Mouse (Mus musculus): ENCODE results near the gene Filip1l. TPM values are rescaled to one million over a fixed set of nuclear protein-coding genes. Genes with fewer than 3 reads are reported as not detected.

Gene Filip1l
- total and polyA plus RNA-seq, 2 experiments from 2014 or later, result 1.3 to 1.7 TPM

DNA sequence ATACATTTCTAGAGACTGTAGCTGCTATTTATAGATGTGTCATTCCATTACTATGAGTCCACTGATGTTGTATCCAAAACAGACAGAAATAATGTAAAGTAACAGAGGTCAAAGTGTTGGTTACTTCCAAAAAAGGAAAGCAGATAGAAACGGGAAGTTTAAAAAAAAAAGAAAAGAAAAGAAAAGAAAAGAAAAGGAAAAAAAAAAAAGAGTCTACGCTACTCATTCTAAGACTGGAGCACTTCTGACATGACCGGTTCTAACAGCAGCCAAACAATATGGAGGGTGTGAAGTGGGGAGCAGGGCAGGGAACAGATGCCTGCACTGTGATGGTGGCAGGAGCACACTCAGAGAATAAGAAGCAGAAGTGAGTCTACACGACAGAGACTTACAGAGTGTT lies 175.6 kb downstream of the Filip1l start:
- Histone ChIP-seq H3K36me3 (ENCODE audit: insufficient read depth) (no peaks in the 10 kb centered on the region), H3K4me1 (ENCODE audit: insufficient read depth) (no peaks in the 10 kb centered on the region), H3K4me2 (ENCODE audit: low read depth) (no peak overlapping the region), H3K9ac (no peak overlapping the region), H3K27ac (ENCODE audit: low read depth, low read length) (no peak overlapping the region), H3K4me3 (ENCODE audit: low read depth, low read length) (no peak overlapping the region), H3K27me3 (ENCODE audit: insufficient read depth, low read length) (no peaks in the 10 kb centered on the region), H3K9me3 (ENCODE audit: low read length) (no peaks in the 10 kb centered on the region)
- ATAC-seq (peak; percentile 54; the same call in 1 of the 2 replicates), DNase-seq (no peak)
- 59% methylated on average over 4 of the region's 4 CpGs for WGBS
- TF ChIP-seq CTCF (IDR thresholded peaks at IDR 0.05; ENCODE audit: low read depth), result no peak

DNA sequence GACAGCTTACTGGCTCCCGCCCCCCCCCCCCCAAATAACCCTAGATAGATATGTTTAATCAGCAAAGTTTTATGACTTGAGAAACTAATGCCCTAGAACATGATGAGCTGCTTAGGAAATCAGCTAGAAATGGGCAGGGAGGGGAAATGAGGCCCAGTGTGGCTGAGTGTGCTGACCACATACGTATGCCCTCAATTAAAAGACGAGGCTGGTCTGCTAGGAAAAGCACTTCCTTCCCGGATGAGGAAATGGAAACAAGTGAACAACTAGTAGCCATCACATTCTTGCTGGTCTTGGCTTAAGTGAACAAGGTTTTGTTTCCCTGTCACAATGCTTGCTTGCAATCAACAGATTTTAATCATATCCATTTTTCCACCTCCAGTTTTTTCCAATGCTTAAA lies 177.7 kb downstream of the Filip1l start:
- Histone ChIP-seq H3K36me3 (ENCODE audit: insufficient read depth) (no peaks in the 10 kb centered on the region), H3K27me3 (ENCODE audit: insufficient read depth, low read length) (no peaks in the 10 kb centered on the region), H3K4me2 (ENCODE audit: low read depth) (no peak overlapping the region), H3K27ac (ENCODE audit: low read depth, low read length) (no peak overlapping the region), H3K4me1 (ENCODE audit: insufficient read depth) (no peaks in the 10 kb centered on the region), H3K9me3 (ENCODE audit: low read length) (no peaks in the 10 kb centered on the region), H3K4me3 (ENCODE audit: low read depth, low read length) (no peak overlapping the region), H3K9ac (no peak overlapping the region)
- DNase-seq, result no peak
- WGBS, result 92% methylated on average over 4 of the region's 4 CpGs
- no peak for TF ChIP-seq CTCF (IDR thresholded peaks at IDR 0.05; ENCODE audit: low read depth)
- no peak for ATAC-seq

DNA sequence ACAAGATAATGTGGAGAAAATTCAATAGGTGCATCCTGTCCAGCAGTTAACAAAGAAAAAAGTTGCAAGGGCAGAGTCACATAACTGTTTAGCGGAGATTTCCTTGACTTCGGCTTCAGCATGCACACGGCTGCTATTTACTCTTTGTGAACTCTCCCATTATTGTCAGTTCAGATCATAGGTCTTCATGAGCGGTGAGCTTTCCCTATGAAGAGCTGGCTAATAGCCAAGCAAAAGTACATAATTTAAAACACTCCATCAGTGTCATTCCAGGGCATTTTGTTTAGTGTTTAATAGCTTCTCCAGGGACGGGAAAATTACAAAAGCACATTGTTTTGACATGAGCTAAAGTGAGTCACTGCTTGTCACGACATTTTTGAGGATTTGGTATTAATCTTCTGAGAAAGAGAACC lies 179.2 kb downstream of the Filip1l start:
- Histone ChIP-seq H3K27me3 (ENCODE audit: insufficient read depth, low read length) (no peaks in the 10 kb centered on the region), H3K4me2 (ENCODE audit: low read depth) (no peak overlapping the region), H3K27ac (ENCODE audit: low read depth, low read length) (no peak overlapping the region), H3K4me1 (ENCODE audit: insufficient read depth) (no peaks in the 10 kb centered on the region), H3K9ac (no peak overlapping the region), H3K4me3 (ENCODE audit: low read depth, low read length) (no peak overlapping the region), H3K9me3 (ENCODE audit: low read length) (no peaks in the 10 kb centered on the region), H3K36me3 (ENCODE audit: insufficient read depth) (no peaks in the 10 kb centered on the region)
- TF ChIP-seq CTCF (IDR thresholded peaks at IDR 0.05; ENCODE audit: low read depth), result no peak
- ATAC-seq (no peak; the same call in 1 of the 2 replicates), DNase-seq (no peak)
- 28% methylated on average over 6 of the region's 6 CpGs for WGBS

DNA sequence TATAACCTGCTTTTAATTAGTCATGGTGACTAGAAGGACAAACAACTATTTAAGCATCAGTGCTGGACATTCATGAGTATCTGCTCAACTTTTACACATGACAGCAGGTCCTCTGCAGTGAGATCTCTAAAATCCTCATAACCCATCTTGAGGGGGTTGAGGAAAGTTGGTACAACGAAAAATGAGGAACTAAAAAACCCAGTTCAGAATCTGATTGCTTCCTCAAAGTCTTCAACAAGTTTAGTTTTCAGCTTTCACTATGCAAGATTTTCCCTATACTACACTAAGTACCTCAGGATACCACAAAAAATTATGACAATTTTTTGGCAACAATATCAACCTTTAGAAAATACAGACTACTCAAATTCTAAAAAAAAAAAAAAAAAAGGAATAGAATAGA lies 181.5 kb downstream of the Filip1l start:
- Histone ChIP-seq H3K4me3 (ENCODE audit: low read depth, low read length) (no peak overlapping the region), H3K36me3 (ENCODE audit: insufficient read depth) (no peaks in the 10 kb centered on the region)
- WGBS, result 88% methylated on average over 1 of the region's 1 CpGs

DNA sequence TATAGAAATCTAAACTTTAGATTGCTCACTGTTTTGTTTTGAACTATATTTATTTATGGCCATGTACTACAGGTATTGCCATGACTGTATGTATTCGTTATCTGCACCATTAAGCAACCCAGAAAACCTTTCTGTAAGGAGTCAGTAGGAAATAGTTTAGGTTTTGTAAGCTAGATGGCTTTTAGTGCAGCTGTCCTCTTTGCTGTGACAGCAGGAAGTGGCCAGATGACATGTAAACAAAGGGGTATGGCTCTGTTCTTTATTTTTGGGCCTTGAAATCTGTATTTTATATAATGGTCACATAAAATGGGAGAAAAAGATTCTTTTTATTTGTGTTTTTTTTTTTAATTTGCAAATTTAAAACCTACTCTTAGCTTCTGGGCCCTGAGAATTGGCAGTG lies 181.9 kb downstream of the Filip1l start:
- no peak overlapping the region for H3K4me3 ChIP-seq (ENCODE audit: low read depth, low read length)
- 86% methylated on average over 1 of the region's 1 CpGs for WGBS

More for the DNA sequence above, 181.5 kb downstream of the Filip1l start:
- H3K27ac ChIP-seq (ENCODE audit: low read depth, low read length), result no peak overlapping the region
- H3K4me1 ChIP-seq (ENCODE audit: insufficient read depth), result no peaks in the 10 kb centered on the region
- H3K4me2 ChIP-seq (ENCODE audit: low read depth), result no peak overlapping the region
- TF ChIP-seq CTCF (IDR thresholded peaks at IDR 0.05; ENCODE audit: low read depth), result no peak
- no peaks in the 10 kb centered on the region for H3K9me3 ChIP-seq (ENCODE audit: low read length)
- no peak for DNase-seq
- H3K9ac ChIP-seq, result no peak overlapping the region
- ATAC-seq, result no peak
- no peaks in the 10 kb centered on the region for H3K27me3 ChIP-seq (ENCODE audit: insufficient read depth, low read length)

DNA sequence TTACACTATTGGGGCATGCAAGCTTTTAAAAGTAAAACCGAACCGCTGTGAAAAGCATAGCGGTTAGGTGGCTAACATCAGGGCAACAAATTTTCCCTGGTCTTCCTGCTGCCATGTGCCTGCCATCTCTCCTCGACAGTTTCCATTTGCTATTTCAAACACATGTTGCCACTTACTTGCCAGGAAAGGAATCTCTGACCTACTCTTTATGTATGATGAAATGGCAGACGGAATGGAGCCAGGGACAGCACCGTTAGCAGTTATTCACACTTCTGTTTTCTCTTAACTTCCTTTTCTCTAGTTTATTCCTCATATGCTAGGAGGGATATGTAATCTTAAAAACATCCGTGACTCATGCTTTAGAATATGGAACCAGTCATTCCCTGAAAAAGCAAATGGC lies 183.6 kb downstream of the Filip1l start:
- no peaks in the 10 kb centered on the region for H3K36me3 ChIP-seq (ENCODE audit: insufficient read depth)
- 84% methylated on average over 7 of the region's 7 CpGs for WGBS
- DNase-seq (no peak), ATAC-seq (no peak)
- no peaks in the 10 kb centered on the region for H3K9me3 ChIP-seq (ENCODE audit: low read length)
- no peak overlapping the region for H3K4me2 ChIP-seq (ENCODE audit: low read depth)
- H3K9ac ChIP-seq, result no peak overlapping the region
- H3K4me1 ChIP-seq (ENCODE audit: insufficient read depth), result no peaks in the 10 kb centered on the region
- TF ChIP-seq CTCF (IDR thresholded peaks at IDR 0.05; ENCODE audit: low read depth), result no peak
- H3K4me3 ChIP-seq (ENCODE audit: low read depth, low read length), result no peak overlapping the region
- no peak overlapping the region for H3K27ac ChIP-seq (ENCODE audit: low read depth, low read length)
- H3K27me3 ChIP-seq (ENCODE audit: insufficient read depth, low read length), result no peaks in the 10 kb centered on the region

More for the DNA sequence above, 181.9 kb downstream of the Filip1l start:
- Histone ChIP-seq H3K4me1 (ENCODE audit: insufficient read depth) (no peaks in the 10 kb centered on the region), H3K27ac (ENCODE audit: low read depth, low read length) (no peak overlapping the region), H3K27me3 (ENCODE audit: insufficient read depth, low read length) (no peaks in the 10 kb centered on the region), H3K9me3 (ENCODE audit: low read length) (no peaks in the 10 kb centered on the region), H3K9ac (no peak overlapping the region), H3K4me2 (ENCODE audit: low read depth) (no peak overlapping the region), H3K36me3 (ENCODE audit: insufficient read depth) (no peaks in the 10 kb centered on the region)
- no peak for TF ChIP-seq CTCF (IDR thresholded peaks at IDR 0.05; ENCODE audit: low read depth)
- ATAC-seq (no peak), DNase-seq (no peak)

DNA sequence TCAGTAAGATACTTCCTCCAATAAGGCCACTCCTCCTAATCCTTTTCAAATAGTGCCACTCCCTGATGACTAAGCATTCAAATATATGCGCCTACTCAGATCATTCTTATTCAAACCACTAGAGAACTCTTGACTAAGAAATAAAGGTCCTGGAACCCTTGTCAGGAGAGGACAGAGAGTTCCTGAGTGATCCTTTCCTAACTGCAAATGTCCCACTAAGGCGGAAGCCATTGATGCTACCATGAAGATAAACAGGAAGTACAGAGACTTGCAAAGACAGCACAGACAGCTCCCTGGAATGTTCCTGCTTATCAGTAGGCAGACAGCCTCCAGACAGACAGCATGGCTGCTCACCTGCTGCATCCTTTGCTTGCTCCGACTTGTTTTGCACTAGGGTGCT lies 190.3 kb downstream of the Filip1l start:
- H3K9me3 ChIP-seq (ENCODE audit: low read length), result no peaks in the 10 kb centered on the region
- H3K9ac ChIP-seq, result no peak overlapping the region
- H3K4me2 ChIP-seq (ENCODE audit: low read depth), result no peak overlapping the region
- ATAC-seq, result no peak
- H3K4me3 ChIP-seq (ENCODE audit: low read depth, low read length), result no peak overlapping the region
- H3K4me1 ChIP-seq (ENCODE audit: insufficient read depth), result no peaks in the 10 kb centered on the region; the same call in 1 of the 2 replicates
- no peaks in the 10 kb centered on the region for H3K36me3 ChIP-seq (ENCODE audit: insufficient read depth)
- TF ChIP-seq CTCF (IDR thresholded peaks at IDR 0.05; ENCODE audit: low read depth), result no peak
- H3K27me3 ChIP-seq (ENCODE audit: insufficient read depth, low read length), result no peaks in the 10 kb centered on the region
- H3K27ac ChIP-seq (ENCODE audit: low read depth, low read length), result no peak overlapping the region
- 97% methylated on average over 3 of the region's 3 CpGs for WGBS
- no peak for DNase-seq
